Mouse (Mus musculus): ENCODE measurements around the gene Rpp38.

DNA sequence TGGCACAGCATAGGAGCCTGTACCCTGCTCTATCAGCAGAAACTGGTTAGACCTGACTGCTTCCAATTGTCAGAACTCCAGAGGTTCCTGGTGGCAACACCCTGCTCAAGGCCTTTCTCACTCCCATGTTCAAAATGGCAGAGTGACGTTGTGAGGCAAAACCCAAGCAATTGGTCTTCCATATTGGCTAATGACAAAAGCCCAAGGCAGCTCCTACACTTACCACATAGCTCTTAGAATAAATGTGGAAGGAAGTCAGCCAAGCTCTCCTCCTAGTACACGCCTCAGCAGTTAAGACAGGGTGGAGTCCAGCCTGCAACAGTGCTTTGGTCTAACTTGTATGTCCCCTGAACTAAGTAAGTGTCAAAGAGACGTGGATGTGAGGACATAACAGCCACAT, 25.4 kb upstream of the Rpp38 start:
- TF ChIP-seq POLR2A (IDR thresholded peaks at IDR 0.05; ENCODE audit: control insufficient read depth, extremely low read depth, insufficient read depth, low read length, poor library complexity): no peak
- no peak for TF ChIP-seq CTCF (IDR thresholded peaks at IDR 0.05; ENCODE audit: borderline replicate concordance, control insufficient read depth, extremely low read depth, insufficient read depth, low read length, poor library complexity)

Data from thymus, adult 2 months (tissue).